19 mouse cellular contexts compared by ENCODE assay signal in the genomic region with DNA sequence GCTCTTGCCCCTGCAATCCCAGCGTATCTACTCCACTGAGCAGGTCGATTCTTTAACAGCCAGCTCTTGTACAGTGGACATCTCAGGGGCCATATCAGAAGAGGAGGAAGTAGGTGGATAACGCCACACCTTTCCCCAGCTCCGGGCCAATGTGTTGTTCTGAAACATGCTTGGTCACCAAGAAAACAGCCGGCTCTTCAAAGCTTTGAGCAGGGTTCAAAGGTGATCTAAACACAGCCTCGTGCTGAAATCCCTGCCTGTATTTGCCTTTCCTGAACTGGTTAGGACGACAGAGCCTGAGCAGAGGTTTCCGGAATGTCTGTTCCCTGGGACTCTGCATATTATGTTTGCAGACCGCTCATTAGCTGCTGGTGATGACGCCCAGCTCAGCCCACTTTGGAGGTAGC. TPM values are rescaled to one million over a fixed set of nuclear protein-coding genes. Genes with fewer than 3 reads are reported as not detected.
DNase-seq lines count a peak whose midpoint lies in the region; ATAC-seq and TF ChIP-seq lines count a peak whose summit lies in the region.
"Had no signal": no experiment of that assay in that cellular context is flagged by ENCODE, and none has a peak within 500 bp of the region (broad histone marks: within the 10 kb centered on the region; RNA-seq: fewer than 3 reads in every experiment).

No protein-coding gene starts in this region.

- TF ChIP-seq CTCF in midbrain, postnatal 0 days (IDR thresholded peaks at IDR 0.05) = no peak
- TF ChIP-seq CTCF in liver, postnatal 0 days (IDR thresholded peaks at IDR 0.05; ENCODE audit: low read depth) = no peak

- DNase-seq in midbrain, embryonic 11.5 days (ENCODE audit: low spot score, missing footprints) = peak; percentile 76
- no peak for DNase-seq in midbrain, postnatal 0 days (ENCODE audit: low spot score)
- DNase-seq in limb, embryonic 10.5 days (ENCODE audit: low spot score) = no peak
- peak; percentile 62 for DNase-seq in liver, postnatal 0 days
- no peak for DNase-seq in adrenal gland, postnatal 25 days
- no peak for DNase-seq in left cerebral cortex, adult 8-10 months (ENCODE audit: low spot score in 2 of 2)
- no peak for DNase-seq in kidney, adult 9 months
- DNase-seq: cerebellum, postnatal 14 days; heart, adult 2 months; heart, postnatal 10 days; right cerebral cortex, adult 18-20 months; spleen, adult 18-20 months had no signal

- no peak overlapping the region for H3K9ac ChIP-seq in midbrain, embryonic 11.5 days (ENCODE audit: low read length)
- no peak overlapping the region for H3K9ac ChIP-seq in midbrain, postnatal 0 days (replicated peaks; ENCODE audit: low read length, poor library complexity, severe bottlenecking)
- no peak overlapping the region for H3K9ac ChIP-seq in liver, postnatal 0 days (replicated peaks)
- H3K9ac ChIP-seq: embryonic facial prominence, embryonic 12.5 days; lung, embryonic 15.5 days; midbrain, embryonic 12.5 days had no signal

- TF ChIP-seq EP300 in liver, postnatal 0 days (IDR thresholded peaks at IDR 0.05; ENCODE audit: low read depth) = peak; percentile 59

- ATAC-seq in midbrain, embryonic 11.5 days (ENCODE audit: low FRiP score) = no peak
- ATAC-seq in midbrain, postnatal 0 days (ENCODE audit: low FRiP score) = no peak
- peak; percentile 97 for ATAC-seq in liver, postnatal 0 days
- ATAC-seq: hindbrain, embryonic 16.5 days had no signal

- H3K4me1 ChIP-seq in midbrain, embryonic 11.5 days (ENCODE audit: control insufficient read depth, insufficient read depth, low read length) = no peaks in the 10 kb centered on the region
- no peaks in the 10 kb centered on the region for H3K4me1 ChIP-seq in midbrain, postnatal 0 days (ENCODE audit: insufficient read depth, low read length)
- H3K4me1 ChIP-seq in limb, embryonic 10.5 days = peaks cover 22% of the 10 kb centered on the region
- H3K4me1 ChIP-seq in liver, postnatal 0 days (ENCODE audit: insufficient read depth) = no peaks in the 10 kb centered on the region; the same call in 1 of the 2 replicates
- H3K4me1 ChIP-seq: lung, embryonic 15.5 days; midbrain, embryonic 12.5 days had no signal

- H3K4me3 ChIP-seq in midbrain, embryonic 11.5 days (ENCODE audit: low read depth, low read length) = no peak overlapping the region
- no peak overlapping the region for H3K4me3 ChIP-seq in midbrain, postnatal 0 days (ENCODE audit: low read depth, low read length)
- H3K4me3 ChIP-seq in limb, embryonic 10.5 days = no peak overlapping the region
- H3K4me3 ChIP-seq in liver, postnatal 0 days (ENCODE audit: low read depth, low read length) = no peak overlapping the region
- H3K4me3 ChIP-seq: embryonic facial prominence, embryonic 12.5 days; heart, adult 2 months; lung, embryonic 15.5 days; midbrain, embryonic 12.5 days; myocyte had no signal

- H3K9me3 ChIP-seq in midbrain, embryonic 11.5 days (ENCODE audit: control insufficient read depth, low read length) = no peaks in the 10 kb centered on the region; the same call in 1 of the 2 replicates
- no peaks in the 10 kb centered on the region for H3K9me3 ChIP-seq in midbrain, postnatal 0 days (ENCODE audit: low read length)
- no peaks in the 10 kb centered on the region for H3K9me3 ChIP-seq in limb, embryonic 10.5 days (replicated peaks)
- H3K9me3 ChIP-seq in liver, postnatal 0 days (ENCODE audit: low read length) = 0 out of 2 replicates have a peak, but pooled peaks cover 4% of the 10 kb centered on the region
- H3K9me3 ChIP-seq: lung, embryonic 15.5 days had no signal

- 76% methylated on average over 10 of the region's 10 CpGs for WGBS in midbrain, embryonic 11.5 days
- 80% methylated on average over 10 of the region's 10 CpGs for WGBS in midbrain, postnatal 0 days
- WGBS in limb, embryonic 10.5 days = 76% methylated on average over 10 of the region's 10 CpGs
- 50% methylated on average over 10 of the region's 10 CpGs for WGBS in liver, postnatal 0 days (ENCODE audit: insufficient replicate concordance)

- no peaks in the 10 kb centered on the region for H3K36me3 ChIP-seq in midbrain, embryonic 11.5 days (ENCODE audit: control insufficient read depth, insufficient read depth, low read length)
- H3K36me3 ChIP-seq in midbrain, postnatal 0 days (ENCODE audit: insufficient read depth, low read length) = no peaks in the 10 kb centered on the region
- H3K36me3 ChIP-seq in limb, embryonic 10.5 days = no peaks in the 10 kb centered on the region
- H3K36me3 ChIP-seq in liver, postnatal 0 days (replicated peaks; ENCODE audit: insufficient read depth, low read length) = no peaks in the 10 kb centered on the region
- H3K36me3 ChIP-seq: embryonic facial prominence, embryonic 12.5 days; G1E; lung, embryonic 15.5 days; midbrain, embryonic 12.5 days had no signal

- H3K27me3 ChIP-seq in midbrain, embryonic 11.5 days (ENCODE audit: control insufficient read depth, insufficient read depth, low read length) = no peaks in the 10 kb centered on the region
- no peaks in the 10 kb centered on the region for H3K27me3 ChIP-seq in midbrain, postnatal 0 days (ENCODE audit: insufficient read depth, low read length)
- H3K27me3 ChIP-seq in limb, embryonic 10.5 days (ENCODE audit: low read depth, poor library complexity, severe bottlenecking) = no peaks in the 10 kb centered on the region
- no peaks in the 10 kb centered on the region for H3K27me3 ChIP-seq in liver, postnatal 0 days (ENCODE audit: insufficient read depth, low read length)
- H3K27me3 ChIP-seq: embryonic facial prominence, embryonic 12.5 days; lung, embryonic 15.5 days; midbrain, embryonic 12.5 days had no signal

- no peak overlapping the region for H3K4me2 ChIP-seq in midbrain, embryonic 11.5 days
- no peak overlapping the region for H3K4me2 ChIP-seq in midbrain, postnatal 0 days (ENCODE audit: low read depth, low read length, poor library complexity, severe bottlenecking)
- H3K4me2 ChIP-seq in liver, postnatal 0 days (ENCODE audit: low read depth, low read length) = no peak overlapping the region
- H3K4me2 ChIP-seq: embryonic facial prominence, embryonic 12.5 days; lung, embryonic 15.5 days; midbrain, embryonic 12.5 days had no signal

- no peak overlapping the region for H3K27ac ChIP-seq in midbrain, embryonic 11.5 days (ENCODE audit: low read depth, low read length)
- H3K27ac ChIP-seq in midbrain, postnatal 0 days (ENCODE audit: low read depth, low read length) = no peak overlapping the region
- H3K27ac ChIP-seq in limb, embryonic 10.5 days = peak overlapping the region; percentile 53; the same call in 1 of the 2 replicates
- H3K27ac ChIP-seq in liver, postnatal 0 days (ENCODE audit: low read depth) = peak overlapping the region; percentile 88
- H3K27ac ChIP-seq: embryonic facial prominence, embryonic 12.5 days; heart, adult 2 months; kidney, postnatal 0 days; lung, embryonic 15.5 days; midbrain, embryonic 12.5 days had no signal

RNA-seq across cellular contexts. Expression of a gene that starts 14.3 kb away (rescaled TPM):
- 0.84 and 1.4 TPM in 2 replicates for polyA plus RNA-seq in midbrain, embryonic 11.5 days (2014; fragmentation: Nextera tagmentation; extraction: Ambion mirVana)
- 0.47 TPM in 1 of 2 replicates, not detected in the other for total RNA-seq in midbrain, postnatal 0 days (2014; rRNA removed)
- polyA plus RNA-seq in midbrain, postnatal 0 days (2015; fragmentation: Nextera tagmentation; extraction: Ambion mirVana) = 0.22 and 0.27 TPM in 2 replicates
- polyA plus RNA-seq in limb, embryonic 10.5 days (2016; fragmentation: Nextera tagmentation; extraction: Ambion mirVana) = 0.63 and 1.4 TPM in 2 replicates
- 30.7 and 31.3 TPM in 2 replicates for polyA plus RNA-seq in liver, postnatal 0 days (2015; fragmentation: Nextera tagmentation; extraction: Ambion mirVana)
- total RNA-seq in adrenal gland, postnatal 25 days (2021) = 27.3 and 36.0 TPM in 2 replicates
- total RNA-seq in left cerebral cortex, adult 8-10 months (2022) = under 1 TPM in 2 of 4 experiments, not detected in 2; 0.30 to 0.32 TPM
- total RNA-seq: G1E had no signal
- polyA plus RNA-seq: G1E had no signal

Comparison
In these comparisons a context has a peak if more than half of its experiments do, and no peak if none do; other contexts are left out.
1. DNase-seq: peak in midbrain, embryonic 11.5 days (single experiment) and liver, postnatal 0 days (single experiment); none in midbrain, postnatal 0 days (single experiment), limb, embryonic 10.5 days (single experiment), adrenal gland, postnatal 25 days (single experiment), left cerebral cortex, adult 8-10 months (0 of 2) and kidney, adult 9 months (single experiment).
2. H3K27ac ChIP-seq: peak in limb, embryonic 10.5 days (single experiment) and liver, postnatal 0 days (single experiment); none in midbrain, embryonic 11.5 days (single experiment) and midbrain, postnatal 0 days (single experiment).
3. RNA of a gene that starts 14.3 kb away (polyA plus RNA-seq): 30.7 to 31.3 TPM in liver, postnatal 0 days; 0.84 to 1.4 TPM in midbrain, embryonic 11.5 days, 0.63 to 1.4 TPM in limb, embryonic 10.5 days and 0.22 to 0.27 TPM in midbrain, postnatal 0 days; every median in the first group is over 10 times any median in the second.